In the genomic region with DNA sequence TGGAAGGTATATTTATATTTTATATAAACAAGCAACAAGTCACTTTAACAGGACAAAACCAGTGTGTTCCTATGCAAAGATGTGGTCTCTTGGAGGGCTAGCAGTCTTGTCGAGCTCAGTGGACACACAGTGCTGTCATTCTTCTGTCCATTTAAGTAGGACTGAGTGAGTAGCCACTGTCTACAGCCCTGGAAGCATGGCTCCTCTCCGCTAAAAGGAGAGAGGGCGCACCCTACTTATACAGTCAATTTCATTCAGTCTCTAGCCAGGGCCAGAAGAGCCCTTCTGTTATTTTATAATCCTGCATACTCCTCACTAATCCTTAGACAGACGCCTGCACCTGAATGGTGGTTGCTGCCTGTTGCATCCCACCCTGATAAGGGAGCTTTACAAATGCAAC, we compare ENCODE assay signal across 16 mouse cellular contexts.
DNase-seq lines count a peak whose midpoint lies in the region; ATAC-seq lines count a peak whose summit lies in the region.
"Had no signal": no experiment of that assay in that cellular context is flagged by ENCODE, and none has a peak within 500 bp of the region (broad histone marks: within the 10 kb centered on the region; RNA-seq: fewer than 3 reads in every experiment).

No protein-coding gene starts in this region.

- no peaks in the 10 kb centered on the region for H3K27me3 ChIP-seq in forebrain, embryonic 16.5 days (replicated peaks; ENCODE audit: control insufficient read depth, insufficient read depth, low read length)
- no peaks in the 10 kb centered on the region for H3K27me3 ChIP-seq in forebrain, embryonic 13.5 days
- no peaks in the 10 kb centered on the region for H3K27me3 ChIP-seq in hindbrain, embryonic 14.5 days (ENCODE audit: control insufficient read depth, insufficient read depth, low read length)
- H3K27me3 ChIP-seq in hindbrain, embryonic 12.5 days = no peaks in the 10 kb centered on the region
- H3K27me3 ChIP-seq in embryonic facial prominence, embryonic 15.5 days = no peaks in the 10 kb centered on the region
- no peaks in the 10 kb centered on the region for H3K27me3 ChIP-seq in midbrain, embryonic 12.5 days
- H3K27me3 ChIP-seq: kidney, embryonic 15.5 days had no signal

- no peak overlapping the region for H3K9ac ChIP-seq in forebrain, embryonic 16.5 days (replicated peaks; ENCODE audit: low read depth, low read length)
- no peak overlapping the region for H3K9ac ChIP-seq in forebrain, embryonic 13.5 days
- H3K9ac ChIP-seq in hindbrain, embryonic 14.5 days = no peak overlapping the region
- no peak overlapping the region for H3K9ac ChIP-seq in hindbrain, embryonic 12.5 days
- H3K9ac ChIP-seq in embryonic facial prominence, embryonic 15.5 days = no peak overlapping the region
- H3K9ac ChIP-seq in midbrain, embryonic 12.5 days (replicated peaks) = no peak overlapping the region
- H3K9ac ChIP-seq: kidney, embryonic 15.5 days; liver, embryonic 14.5 days had no signal

- no peak overlapping the region for H3K4me3 ChIP-seq in forebrain, embryonic 16.5 days (replicated peaks; ENCODE audit: low read length)
- no peak overlapping the region for H3K4me3 ChIP-seq in forebrain, embryonic 13.5 days
- H3K4me3 ChIP-seq in hindbrain, embryonic 14.5 days (replicated peaks; ENCODE audit: low read length) = no peak overlapping the region
- no peak overlapping the region for H3K4me3 ChIP-seq in hindbrain, embryonic 12.5 days
- H3K4me3 ChIP-seq in embryonic facial prominence, embryonic 15.5 days (replicated peaks) = no peak overlapping the region
- no peak overlapping the region for H3K4me3 ChIP-seq in midbrain, embryonic 12.5 days
- H3K4me3 ChIP-seq: kidney, embryonic 15.5 days; left cerebral cortex, adult 2 months had no signal

- no peaks in the 10 kb centered on the region for H3K36me3 ChIP-seq in forebrain, embryonic 16.5 days (ENCODE audit: control insufficient read depth, insufficient read depth)
- 0 out of 2 replicates have a peak, but pooled peaks cover 7% of the 10 kb centered on the region for H3K36me3 ChIP-seq in forebrain, embryonic 13.5 days (ENCODE audit: poor library complexity, severe bottlenecking)
- H3K36me3 ChIP-seq in hindbrain, embryonic 14.5 days (replicated peaks; ENCODE audit: control insufficient read depth, insufficient read depth) = no peaks in the 10 kb centered on the region
- H3K36me3 ChIP-seq in hindbrain, embryonic 12.5 days = peaks cover 6% of the 10 kb centered on the region
- 0 out of 2 replicates have a peak, but pooled peaks cover 6% of the 10 kb centered on the region for H3K36me3 ChIP-seq in embryonic facial prominence, embryonic 15.5 days
- H3K36me3 ChIP-seq in midbrain, embryonic 12.5 days = peaks cover 9% of the 10 kb centered on the region; the same call in 1 of the 2 replicates

- no peak overlapping the region for H3K27ac ChIP-seq in forebrain, embryonic 16.5 days (ENCODE audit: low read length)
- H3K27ac ChIP-seq in forebrain, embryonic 13.5 days = no peak overlapping the region
- H3K27ac ChIP-seq in hindbrain, embryonic 14.5 days = no peak overlapping the region
- H3K27ac ChIP-seq in hindbrain, embryonic 12.5 days = no peak overlapping the region
- H3K27ac ChIP-seq in embryonic facial prominence, embryonic 15.5 days (replicated peaks) = 0 out of 2 replicates have a peak overlapping the region, but pooled peaks have one; percentile 18
- H3K27ac ChIP-seq in midbrain, embryonic 12.5 days (replicated peaks) = no peak overlapping the region
- H3K27ac ChIP-seq: kidney, embryonic 15.5 days; left cerebral cortex, adult 2 months; liver, embryonic 14.5 days had no signal

- no peak for DNase-seq in hindbrain, embryonic 14.5 days (ENCODE audit: low spot score)
- no peak for DNase-seq in urinary bladder, postnatal 10 days (ENCODE audit: low spot score)
- no peak for DNase-seq in cerebellum, postnatal 25 days
- DNase-seq: adrenal gland, postnatal 14 days; cerebellum, adult 9-10 months; embryo, embryonic 11 days; lung, postnatal 14 days; right cerebral cortex, postnatal 14 days had no signal

- H3K4me1 ChIP-seq in forebrain, embryonic 16.5 days (replicated peaks; ENCODE audit: control insufficient read depth, insufficient read depth, low read length) = peaks cover 9% of the 10 kb centered on the region
- H3K4me1 ChIP-seq in forebrain, embryonic 13.5 days = peaks cover 5% of the 10 kb centered on the region; the same call in 1 of the 2 replicates
- no peaks in the 10 kb centered on the region; the same call in 1 of the 2 replicates for H3K4me1 ChIP-seq in hindbrain, embryonic 14.5 days (replicated peaks; ENCODE audit: control insufficient read depth, insufficient read depth, low read length)
- H3K4me1 ChIP-seq in hindbrain, embryonic 12.5 days = peaks cover 26% of the 10 kb centered on the region; the same call in 1 of the 2 replicates
- peaks cover 34% of the 10 kb centered on the region for H3K4me1 ChIP-seq in embryonic facial prominence, embryonic 15.5 days
- H3K4me1 ChIP-seq in midbrain, embryonic 12.5 days = peaks cover 9% of the 10 kb centered on the region

- ATAC-seq in forebrain, embryonic 16.5 days = 0 out of 2 replicates have a peak, but pooled peaks have one; percentile 11
- no peak for ATAC-seq in forebrain, embryonic 13.5 days
- 0 out of 2 replicates have a peak, but pooled peaks have one; percentile 12 for ATAC-seq in hindbrain, embryonic 14.5 days (ENCODE audit: low FRiP score)
- ATAC-seq in hindbrain, embryonic 12.5 days (ENCODE audit: low FRiP score) = no peak
- ATAC-seq in embryonic facial prominence, embryonic 15.5 days (ENCODE audit: insufficient number of reproducible peaks, low FRiP score, low TSS enrichment, low read depth) = no peak
- 0 out of 2 replicates have a peak, but pooled peaks have one; percentile 12 for ATAC-seq in midbrain, embryonic 12.5 days (ENCODE audit: low FRiP score, low read depth)

- no peak overlapping the region for H3K4me2 ChIP-seq in forebrain, embryonic 16.5 days (ENCODE audit: low read length)
- H3K4me2 ChIP-seq in forebrain, embryonic 13.5 days = no peak overlapping the region
- no peak overlapping the region for H3K4me2 ChIP-seq in hindbrain, embryonic 14.5 days (replicated peaks)
- no peak overlapping the region for H3K4me2 ChIP-seq in hindbrain, embryonic 12.5 days (replicated peaks)
- H3K4me2 ChIP-seq in embryonic facial prominence, embryonic 15.5 days (replicated peaks) = no peak overlapping the region
- no peak overlapping the region for H3K4me2 ChIP-seq in midbrain, embryonic 12.5 days (replicated peaks)
- H3K4me2 ChIP-seq: kidney, embryonic 15.5 days had no signal

- 70% methylated on average over 4 of the region's 4 CpGs for WGBS in forebrain, embryonic 16.5 days
- WGBS in forebrain, embryonic 13.5 days = 57% methylated on average over 4 of the region's 4 CpGs
- 78% methylated on average over 4 of the region's 4 CpGs for WGBS in hindbrain, embryonic 14.5 days
- 85% methylated on average over 4 of the region's 4 CpGs for WGBS in hindbrain, embryonic 12.5 days
- WGBS in embryonic facial prominence, embryonic 15.5 days = 71% methylated on average over 4 of the region's 4 CpGs
- 58% methylated on average over 4 of the region's 4 CpGs for WGBS in midbrain, embryonic 12.5 days

- H3K9me3 ChIP-seq in forebrain, embryonic 16.5 days (ENCODE audit: control insufficient read depth, low read length) = no peaks in the 10 kb centered on the region
- H3K9me3 ChIP-seq in forebrain, embryonic 13.5 days (replicated peaks) = no peaks in the 10 kb centered on the region
- H3K9me3 ChIP-seq in hindbrain, embryonic 14.5 days (ENCODE audit: control insufficient read depth, low read length) = no peaks in the 10 kb centered on the region
- no peaks in the 10 kb centered on the region for H3K9me3 ChIP-seq in hindbrain, embryonic 12.5 days (replicated peaks)
- H3K9me3 ChIP-seq in embryonic facial prominence, embryonic 15.5 days (replicated peaks) = no peaks in the 10 kb centered on the region
- H3K9me3 ChIP-seq in midbrain, embryonic 12.5 days = no peaks in the 10 kb centered on the region
- H3K9me3 ChIP-seq: kidney, embryonic 15.5 days had no signal

Comparison
In these comparisons a context has a peak if more than half of its experiments do, and no peak if none do; other contexts are left out.
1. ATAC-seq: peak in forebrain, embryonic 16.5 days (single experiment), hindbrain, embryonic 14.5 days (single experiment) and midbrain, embryonic 12.5 days (single experiment); none in forebrain, embryonic 13.5 days (single experiment), hindbrain, embryonic 12.5 days (single experiment) and embryonic facial prominence, embryonic 15.5 days (single experiment).